Mouse (Mus musculus) embryonic facial prominence, embryonic 10.5 days (tissue): Measurements from ENCODE around the gene Sun2. TPM values are rescaled to one million over a fixed set of nuclear protein-coding genes. Genes with fewer than 3 reads are reported as not detected.
A peak's percentile ranks its signal among the peaks of the same experiment; 100 is the strongest.

Source experiments
- DNase-seq: peaks from one replicate; pipeline ENCODE4 v3.0.0-alpha.2; 2017; ENCODE audit warnings: low spot score
- H3K27ac ChIP-seq: fragments of 300-500 bp; sonication (generic); replicated peaks from 2 replicates; pipeline ENCODE4 v1.5.1; 2016; ENCODE audit warnings: mild to moderate bottlenecking
- H3K27me3 ChIP-seq: fragments of 300-500 bp; sonication (generic); replicated peaks from 2 replicates; pipeline ENCODE4 v1.6.1; 2016; ENCODE audit warnings: low read depth, mild to moderate bottlenecking; ENCODE audit not compliant: poor library complexity, severe bottlenecking
- H3K36me3 ChIP-seq: fragments of 300-500 bp; sonication (generic); replicated peaks from 2 replicates; pipeline ENCODE4 v1.6.1; 2016; ENCODE audit warnings: mild to moderate bottlenecking, moderate library complexity
- H3K4me1 ChIP-seq: fragments of 300-500 bp; sonication (generic); 2 replicates; pipeline ENCODE4 v1.6.1; 2016
- H3K4me3 ChIP-seq: fragments of 300-500 bp; sonication (generic); 2 replicates; pipeline ENCODE4 v1.5.1; 2016; ENCODE audit warnings: mild to moderate bottlenecking, moderate library complexity
- H3K9me3 ChIP-seq: fragments of 300-500 bp; sonication (generic); 2 replicates; pipeline ENCODE4 v1.6.1; 2016; ENCODE audit warnings: mild to moderate bottlenecking
- WGBS: fragments of 180-500 bp; shearing (Covaris S2); methylation state at CpG from one replicate; pipeline ENCODE4 v1.1.7; 2016; 5-methylcytosine and 5-hydroxymethylcytosine counted together
- polyA plus RNA-seq: library from polyadenylated mRNA; unstranded; fragments of >200 nt; fragmentation: Nextera tagmentation; extraction: Ambion mirVana; gene quantifications from 2 replicates; pipeline ENCODE4 v1.2.1, GENCODE M21; 2016

Sun2 gene
- 2.4 and 3.4 TPM in 2 replicates for polyA plus RNA-seq

- H3K9me3 ChIP-seq, result no peaks in the 10 kb centered on the region
- H3K4me3 ChIP-seq, result peak within 1 kb of the TSS; percentile 97
- H3K4me1 ChIP-seq, result peaks cover 41% of the 10 kb centered on the region
- peak; percentile 93 for DNase-seq
- under 1% methylated on average over 93 of the region's 93 CpGs for WGBS
- peaks cover 31% of the 10 kb centered on the region for H3K36me3 ChIP-seq
- no peaks in the 10 kb centered on the region for H3K27me3 ChIP-seq
- H3K27ac ChIP-seq, result peak within 1 kb of the TSS; percentile 96
Measured at GRCm38 (mm10) chr15:79741921-79742705, at the start of gene Sun2. Gene Sun2, minus strand, starts transcription at chr15:79742536.

- no peak overlapping the region for H3K4me3 ChIP-seq
- DNase-seq, result peak; percentile 82
- peaks cover 50% of the 10 kb centered on the region for H3K27me3 ChIP-seq
- H3K27ac ChIP-seq, result no peak overlapping the region
- WGBS, result 4% methylated on average over 12 of the region's 12 CpGs
- H3K36me3 ChIP-seq, result no peaks in the 10 kb centered on the region
- H3K4me1 ChIP-seq, result peaks cover 28% of the 10 kb centered on the region
- no peaks in the 10 kb centered on the region for H3K9me3 ChIP-seq
Measured at GRCm38 (mm10) chr15:79791502-79791901, 49.2 kb upstream of the Sun2 start.

GRCm38 (mm10) chr15:79790905-79791304 is 48.6 kb upstream of the Sun2 start:
- Histone ChIP-seq H3K27ac (no peak overlapping the region), H3K36me3 (no peaks in the 10 kb centered on the region), H3K27me3 (peaks cover 50% of the 10 kb centered on the region), H3K4me1 (peaks cover 33% of the 10 kb centered on the region), H3K4me3 (no peak overlapping the region), H3K9me3 (no peaks in the 10 kb centered on the region)
- no peak for DNase-seq
- 81% methylated on average over 6 of the region's 6 CpGs for WGBS

GRCm38 (mm10) chr15:79790111-79790510 is 47.8 kb upstream of the Sun2 start:
- peaks cover 35% of the 10 kb centered on the region for H3K4me1 ChIP-seq

GRCm38 (mm10) chr15:79787815-79788214 is 45.5 kb upstream of the Sun2 start:
- Histone ChIP-seq H3K9me3 (no peaks in the 10 kb centered on the region), H3K4me3 (no peak overlapping the region), H3K4me1 (peaks cover 31% of the 10 kb centered on the region), H3K27ac (no peak overlapping the region), H3K36me3 (no peaks in the 10 kb centered on the region), H3K27me3 (peaks cover 31% of the 10 kb centered on the region)
- no peak for DNase-seq
- whole genome bisulfite sequencing, result 60% methylated on average over 8 of the region's 8 CpGs

More at GRCm38 (mm10) chr15:79790111-79790510, 47.8 kb upstream of the Sun2 start:
- H3K36me3 ChIP-seq, result no peaks in the 10 kb centered on the region
- 59% methylated on average over 8 of the region's 8 CpGs for WGBS
- no peak overlapping the region for H3K4me3 ChIP-seq
- H3K27me3 ChIP-seq, result peaks cover 49% of the 10 kb centered on the region
- no peaks in the 10 kb centered on the region for H3K9me3 ChIP-seq
- no peak overlapping the region for H3K27ac ChIP-seq
- no peak for DNase-seq

- 0 out of 2 replicates have a peak, but pooled peaks cover 11% of the 10 kb centered on the region for H3K27me3 ChIP-seq
- H3K27ac ChIP-seq, result no peak overlapping the region
- no peak for DNase-seq
- H3K4me1 ChIP-seq, result peaks cover 23% of the 10 kb centered on the region; the same call in 1 of the 2 replicates
- no peak overlapping the region for H3K4me3 ChIP-seq
- no peaks in the 10 kb centered on the region for H3K36me3 ChIP-seq
- H3K9me3 ChIP-seq, result no peaks in the 10 kb centered on the region
- 58% methylated on average over 1 of the region's 1 CpGs for WGBS
Measured at GRCm38 (mm10) chr15:79785056-79785455, 42.7 kb upstream of the Sun2 start.

- no peaks in the 10 kb centered on the region for H3K27me3 ChIP-seq
- H3K27ac ChIP-seq, result no peak within 1 kb of the TSS
- no peak for DNase-seq
- H3K9me3 ChIP-seq, result no peaks in the 10 kb centered on the region
- no peaks in the 10 kb centered on the region for H3K36me3 ChIP-seq
- H3K4me1 ChIP-seq, result peaks cover 21% of the 10 kb centered on the region
- no peak within 1 kb of the TSS for H3K4me3 ChIP-seq
Measured at GRCm38 (mm10) chr15:79777749-79778148, 35.4 kb upstream of the Sun2 start, which contains the start of gene Dnal4. Gene Dnal4, minus strand, starts transcription at chr15:79777849.

GRCm38 (mm10) chr15:79775662-79776061 is 33.3 kb upstream of the Sun2 start:
- Histone ChIP-seq H3K4me3 (no peak overlapping the region), H3K4me1 (peaks cover 22% of the 10 kb centered on the region), H3K9me3 (no peaks in the 10 kb centered on the region), H3K27me3 (no peaks in the 10 kb centered on the region), H3K36me3 (no peaks in the 10 kb centered on the region), H3K27ac (no peak overlapping the region)
- WGBS, result 69% methylated on average over 7 of the region's 7 CpGs
- DNase-seq, result no peak

GRCm38 (mm10) chr15:79774117-79775027 is 32.0 kb upstream of the Sun2 start:
- Histone ChIP-seq H3K27ac (peak overlapping the region; percentile 93), H3K9me3 (no peaks in the 10 kb centered on the region), H3K4me1 (peaks cover 22% of the 10 kb centered on the region), H3K27me3 (no peaks in the 10 kb centered on the region), H3K36me3 (no peaks in the 10 kb centered on the region), H3K4me3 (peak overlapping the region; percentile 96)
- peak; percentile 93 for DNase-seq
- under 1% methylated on average over 50 of the region's 50 CpGs for WGBS

- no peaks in the 10 kb centered on the region for H3K36me3 ChIP-seq
- no peak overlapping the region for H3K27ac ChIP-seq
- WGBS, result 90% methylated on average over 21 of the region's 21 CpGs
- H3K4me3 ChIP-seq, result no peak overlapping the region
- DNase-seq, result no peak
- peaks cover 29% of the 10 kb centered on the region for H3K4me1 ChIP-seq
- no peaks in the 10 kb centered on the region for H3K27me3 ChIP-seq
- H3K9me3 ChIP-seq, result no peaks in the 10 kb centered on the region
Measured at GRCm38 (mm10) chr15:79770629-79771240, 28.4 kb upstream of the Sun2 start.

- 72% methylated on average over 6 of the region's 6 CpGs for WGBS
- Histone ChIP-seq H3K4me1 (peaks cover 13% of the 10 kb centered on the region), H3K36me3 (peaks cover 23% of the 10 kb centered on the region), H3K9me3 (no peaks in the 10 kb centered on the region), H3K27me3 (no peaks in the 10 kb centered on the region), H3K4me3 (no peak overlapping the region), H3K27ac (no peak overlapping the region)
- no peak for DNase-seq
Measured at GRCm38 (mm10) chr15:79768302-79768701, 26.0 kb upstream of the Sun2 start.

- no peaks in the 10 kb centered on the region for H3K9me3 ChIP-seq
- H3K4me1 ChIP-seq, result peaks cover 6% of the 10 kb centered on the region; the same call in 1 of the 2 replicates
- 92% methylated on average over 16 of the region's 16 CpGs for WGBS
- no peak overlapping the region for H3K4me3 ChIP-seq
- no peak overlapping the region for H3K27ac ChIP-seq
- DNase-seq, result no peak
- peaks cover 31% of the 10 kb centered on the region for H3K36me3 ChIP-seq
- H3K27me3 ChIP-seq, result no peaks in the 10 kb centered on the region
Measured at GRCm38 (mm10) chr15:79767327-79767961, 25.1 kb upstream of the Sun2 start.
